In genomic region chr1:132199934-132200333, GRCm38 (mm10) we compare ENCODE assay signal across 8 mouse cellular contexts. TPM values are rescaled to one million over a fixed set of nuclear protein-coding genes. Genes with fewer than 3 reads are reported as not detected.
A peak's percentile ranks its signal among the peaks of the same experiment; 100 is the strongest.
DNase-seq lines count a peak whose midpoint lies in the region; ATAC-seq and TF ChIP-seq lines count a peak whose summit lies in the region.

No protein-coding gene starts in this region.

- H3K27ac ChIP-seq in thymus, adult 2 months (ENCODE audit: control insufficient read depth, insufficient read depth, low read length) = no peak overlapping the region
- 0 out of 2 replicates have a peak overlapping the region, but pooled peaks have one; percentile 2 for H3K27ac ChIP-seq in limb, embryonic 11.5 days (replicated peaks; ENCODE audit: low read depth, low read length)
- H3K27ac ChIP-seq in stomach, embryonic 16.5 days (ENCODE audit: low read length) = peak overlapping the region; percentile 72

- no peak for TF ChIP-seq POLR2A in thymus, adult 2 months (IDR thresholded peaks at IDR 0.05; ENCODE audit: control insufficient read depth, extremely low read depth, insufficient read depth, low read length, poor library complexity)

- no peak overlapping the region for H3K9ac ChIP-seq in limb, embryonic 11.5 days (ENCODE audit: low read length)
- 0 out of 2 replicates have a peak overlapping the region, but pooled peaks have one; percentile 23 for H3K9ac ChIP-seq in stomach, embryonic 16.5 days (ENCODE audit: low read length)

- TF ChIP-seq CTCF in thymus, adult 2 months (IDR thresholded peaks at IDR 0.05; ENCODE audit: borderline replicate concordance, control insufficient read depth, extremely low read depth, insufficient read depth, low read length, poor library complexity) = no peak

- H3K27me3 ChIP-seq in thymus, adult 2 months (ENCODE audit: control insufficient read depth, insufficient read depth, low read length) = no peaks in the 10 kb centered on the region
- no peaks in the 10 kb centered on the region; the same call in 1 of the 2 replicates for H3K27me3 ChIP-seq in limb, embryonic 11.5 days (ENCODE audit: control insufficient read depth, insufficient read depth, low read length)
- H3K27me3 ChIP-seq in stomach, embryonic 16.5 days (ENCODE audit: control insufficient read depth, insufficient read depth, low read length) = 0 out of 2 replicates have a peak, but pooled peaks cover 5% of the 10 kb centered on the region

- no peaks in the 10 kb centered on the region for H3K4me1 ChIP-seq in thymus, adult 2 months (replicated peaks; ENCODE audit: control insufficient read depth, insufficient read depth, low read length)
- peaks cover 47% of the 10 kb centered on the region for H3K4me1 ChIP-seq in limb, embryonic 11.5 days (ENCODE audit: control insufficient read depth, insufficient read depth, low read length)
- H3K4me1 ChIP-seq in stomach, embryonic 16.5 days (ENCODE audit: control insufficient read depth, insufficient read depth, low read length) = peaks cover 17% of the 10 kb centered on the region

- no peaks in the 10 kb centered on the region for H3K9me3 ChIP-seq in limb, embryonic 11.5 days (ENCODE audit: control insufficient read depth, low read length)
- H3K9me3 ChIP-seq in stomach, embryonic 16.5 days (replicated peaks; ENCODE audit: control insufficient read depth, low read length) = no peaks in the 10 kb centered on the region

- 33% methylated on average over 12 of the region's 12 CpGs for WGBS in thymus, adult 2 months
- 19% methylated on average over 12 of the region's 12 CpGs for WGBS in limb, embryonic 11.5 days
- WGBS in stomach, embryonic 16.5 days = 18% methylated on average over 12 of the region's 12 CpGs

- peak; percentile 21 for DNase-seq in embryo, embryonic 10.5 days (ENCODE audit: low spot score)
- DNase-seq in embryo, embryonic 9.5 days (ENCODE audit: extremely low spot score) = no peak
- DNase-seq in thymus, postnatal 4 days = peak; percentile 2
- DNase-seq in thymus, adult 2 months = no peak
- DNase-seq in limb, embryonic 11.5 days (ENCODE audit: low spot score) = peak; percentile 23
- no peak for DNase-seq in kidney, adult 11 months
- DNase-seq in thymus, postnatal 14 days = no peak

- H3K4me3 ChIP-seq in thymus, adult 2 months (ENCODE audit: control insufficient read depth, insufficient read depth, low read length) = no peak overlapping the region
- no peak overlapping the region for H3K4me3 ChIP-seq in limb, embryonic 11.5 days (ENCODE audit: low read depth, low read length)
- no peak overlapping the region for H3K4me3 ChIP-seq in stomach, embryonic 16.5 days (replicated peaks; ENCODE audit: low read length)

- H3K36me3 ChIP-seq in thymus, adult 2 months (ENCODE audit: control insufficient read depth, insufficient read depth, low read length) = no peaks in the 10 kb centered on the region
- no peaks in the 10 kb centered on the region for H3K36me3 ChIP-seq in limb, embryonic 11.5 days (ENCODE audit: control insufficient read depth, insufficient read depth, low read length)
- H3K36me3 ChIP-seq in stomach, embryonic 16.5 days (ENCODE audit: control insufficient read depth, insufficient read depth, low read length) = no peaks in the 10 kb centered on the region

- no peak for ATAC-seq in limb, embryonic 11.5 days (ENCODE audit: insufficient number of reproducible peaks, low FRiP score, low TSS enrichment, low read depth)
- no peak for ATAC-seq in stomach, embryonic 16.5 days (ENCODE audit: insufficient read depth, low FRiP score)

- H3K4me2 ChIP-seq in limb, embryonic 11.5 days (ENCODE audit: low read depth, severe bottlenecking) = peak overlapping the region; percentile 36; the same call in 1 of the 2 replicates
- H3K4me2 ChIP-seq in stomach, embryonic 16.5 days (ENCODE audit: low read depth, low read length) = 0 out of 2 replicates have a peak overlapping the region, but pooled peaks have one; percentile 23

RNA-seq across cellular contexts. Expression of gene AC124108.1, which starts 8.7 kb away (rescaled TPM):
- polyA plus RNA-seq in thymus, adult 2 months (2012; rRNA removed) = 0.03 TPM in 1 of 2 replicates, not detected in the other
- polyA plus RNA-seq in limb, embryonic 11.5 days (2014; fragmentation: Nextera tagmentation; extraction: Ambion mirVana) = 0.87 and 1.1 TPM in 2 replicates
- 0.14 and 0.35 TPM in 2 replicates for polyA plus RNA-seq in stomach, embryonic 16.5 days (2015; fragmentation: Nextera tagmentation; extraction: Ambion mirVana)

RNA-seq across cellular contexts. Expression of gene Lemd1, which starts 8.7 kb away (rescaled TPM):
- polyA plus RNA-seq in thymus, adult 2 months (2012; rRNA removed) = not detected in 2 replicates
- 1.2 and 1.5 TPM in 2 replicates for polyA plus RNA-seq in limb, embryonic 11.5 days (2014; fragmentation: Nextera tagmentation; extraction: Ambion mirVana)
- polyA plus RNA-seq in stomach, embryonic 16.5 days (2015; fragmentation: Nextera tagmentation; extraction: Ambion mirVana) = 0.49 and 0.61 TPM in 2 replicates

RNA-seq across cellular contexts. Expression of gene Gm10188, which starts 29.6 kb away (rescaled TPM):
- polyA plus RNA-seq in thymus, adult 2 months (2012; rRNA removed) = not detected in 2 replicates
- polyA plus RNA-seq in limb, embryonic 11.5 days (2014; fragmentation: Nextera tagmentation; extraction: Ambion mirVana) = not detected in 2 replicates
- not detected in 2 replicates for polyA plus RNA-seq in stomach, embryonic 16.5 days (2015; fragmentation: Nextera tagmentation; extraction: Ambion mirVana)

Comparison
In these comparisons a context has a peak if more than half of its experiments do, and no peak if none do; other contexts are left out.
1. DNase-seq: peak in embryo, embryonic 10.5 days (single experiment), thymus, postnatal 4 days (single experiment) and limb, embryonic 11.5 days (single experiment); none in embryo, embryonic 9.5 days (single experiment), thymus, adult 2 months (single experiment), kidney, adult 11 months (single experiment) and thymus, postnatal 14 days (single experiment).